Mouse (Mus musculus) neural tube, embryonic 12.5 days (tissue): ENCODE results near the gene Fndc8. TPM values are rescaled to one million over a fixed set of nuclear protein-coding genes. Genes with fewer than 3 reads are reported as not detected.

Experiments
- ATAC-seq: fragments of 200-750 bp; cut with Nextera tagmentation; 2 replicates; pipeline ENCODE4 v1.8.0; 2017; ENCODE audit warnings: low read depth, mild to moderate bottlenecking, moderate TSS enrichment, moderate library complexity; ENCODE audit not compliant: low FRiP score
- H3K27ac ChIP-seq: fragments of 300-500 bp; sonication (generic); 2 replicates; pipeline ENCODE4 v1.5.1; 2016
- H3K27me3 ChIP-seq: fragments of 300-500 bp; sonication (generic); replicated peaks from 2 replicates; pipeline ENCODE4 v1.6.1; 2016; ENCODE audit warnings: mild to moderate bottlenecking
- H3K36me3 ChIP-seq: fragments of 300-500 bp; sonication (generic); 2 replicates; pipeline ENCODE4 v1.6.1; 2016; ENCODE audit warnings: mild to moderate bottlenecking
- H3K4me1 ChIP-seq: fragments of 300-500 bp; sonication (generic); 2 replicates; pipeline ENCODE4 v1.6.1; 2016
- H3K4me2 ChIP-seq: fragments of 300-500 bp; sonication (generic); replicated peaks from 2 replicates; pipeline ENCODE4 v1.6.1; 2016; ENCODE audit warnings: mild to moderate bottlenecking
- H3K4me3 ChIP-seq: fragments of 300-500 bp; sonication (generic); 2 replicates; pipeline ENCODE4 v1.5.1; 2016
- H3K9ac ChIP-seq: fragments of 300-500 bp; sonication (generic); 2 replicates; pipeline ENCODE4 v1.6.1; 2016; ENCODE audit warnings: mild to moderate bottlenecking
- H3K9me3 ChIP-seq: fragments of 300-500 bp; sonication (generic); 2 replicates; pipeline ENCODE4 v1.6.1; 2016; ENCODE audit warnings: mild to moderate bottlenecking
- WGBS: fragments of 180-500 bp; shearing (Covaris S2); methylation state at CpG from one replicate; pipeline ENCODE4 v1.1.7; 2016; 5-methylcytosine and 5-hydroxymethylcytosine counted together
- polyA plus RNA-seq: library from polyadenylated mRNA; unstranded; fragments of >200 nt; fragmentation: Nextera tagmentation; extraction: Ambion mirVana; gene quantifications from 2 replicates; pipeline ENCODE4 v1.2.1, GENCODE M21; 2016

Gene Fndc8
- polyA plus RNA-seq, 1 experiment from 2014 or later: 0.39 TPM

GRCm38 (mm10) chr11:82870173-82871030, 21.5 kb upstream of the Fndc8 start:
- Histone ChIP-seq H3K36me3 (no peaks in the 10 kb centered on the region), H3K27ac (peak overlapping the region; percentile 46; the same call in 1 of the 2 replicates), H3K4me2 (peak overlapping the region; percentile 92), H3K4me3 (peak overlapping the region; percentile 76), H3K4me1 (peaks cover 5% of the 10 kb centered on the region; the same call in 1 of the 2 replicates), H3K9ac (peak overlapping the region; percentile 75), H3K27me3 (no peaks in the 10 kb centered on the region), H3K9me3 (no peaks in the 10 kb centered on the region)
- ATAC-seq: peak; percentile 48
- 5% methylated on average over 36 of the region's 36 CpGs for WGBS

GRCm38 (mm10) chr11:82871031-82871446, 20.9 kb upstream of the Fndc8 start, which contains the start of gene Rffl:
Gene Rffl, minus strand, starts transcription at chr11:82871210.
- peak within 1 kb of the TSS; percentile 92 for H3K4me2 ChIP-seq
- no peaks in the 10 kb centered on the region for H3K36me3 ChIP-seq
- peak within 1 kb of the TSS; percentile 75 for H3K9ac ChIP-seq
- H3K4me3 ChIP-seq: peak within 1 kb of the TSS; percentile 76
- under 1% methylated on average over 43 of the region's 43 CpGs for WGBS
- peaks cover 5% of the 10 kb centered on the region; the same call in 1 of the 2 replicates for H3K4me1 ChIP-seq
- H3K27me3 ChIP-seq: no peaks in the 10 kb centered on the region
- H3K9me3 ChIP-seq: no peaks in the 10 kb centered on the region
- ATAC-seq: peak; percentile 95
- H3K27ac ChIP-seq: peak within 1 kb of the TSS; percentile 46; the same call in 1 of the 2 replicates

GRCm38 (mm10) chr11:82874924-82875323, 17.0 kb upstream of the Fndc8 start:
- Histone ChIP-seq H3K4me2 (no peak overlapping the region), H3K9ac (no peak overlapping the region), H3K36me3 (peaks cover 6% of the 10 kb centered on the region; the same call in 1 of the 2 replicates)

GRCm38 (mm10) chr11:82875631-82876030, 16.3 kb upstream of the Fndc8 start:
- Histone ChIP-seq H3K4me2 (no peak overlapping the region), H3K4me3 (no peak overlapping the region), H3K36me3 (peaks cover 6% of the 10 kb centered on the region; the same call in 1 of the 2 replicates), H3K4me1 (peaks cover under 1% of the 10 kb centered on the region; the same call in 1 of the 2 replicates), H3K9ac (no peak overlapping the region), H3K27ac (no peak overlapping the region), H3K27me3 (no peaks in the 10 kb centered on the region), H3K9me3 (no peaks in the 10 kb centered on the region)
- no peak for ATAC-seq
- WGBS: 92% methylated on average over 5 of the region's 5 CpGs

More at GRCm38 (mm10) chr11:82874924-82875323, 17.0 kb upstream of the Fndc8 start:
- peaks cover 5% of the 10 kb centered on the region; the same call in 1 of the 2 replicates for H3K4me1 ChIP-seq
- 78% methylated on average over 5 of the region's 5 CpGs for WGBS
- H3K27ac ChIP-seq: no peak overlapping the region
- no peak for ATAC-seq
- H3K9me3 ChIP-seq: no peaks in the 10 kb centered on the region
- no peak overlapping the region for H3K4me3 ChIP-seq
- no peaks in the 10 kb centered on the region for H3K27me3 ChIP-seq

- Histone ChIP-seq H3K27ac (no peak overlapping the region), H3K9ac (no peak overlapping the region), H3K4me3 (no peak overlapping the region), H3K4me1 (no peaks in the 10 kb centered on the region), H3K4me2 (no peak overlapping the region), H3K27me3 (no peaks in the 10 kb centered on the region), H3K9me3 (no peaks in the 10 kb centered on the region), H3K36me3 (peaks cover 6% of the 10 kb centered on the region; the same call in 1 of the 2 replicates)
- WGBS: 68% methylated on average over 7 of the region's 7 CpGs
- no peak for ATAC-seq
These were observed 14.1 kb upstream of the Fndc8 start for GRCm38 (mm10) chr11:82877726-82878344.

- WGBS: 68% methylated on average over 8 of the region's 8 CpGs
- H3K36me3 ChIP-seq: peaks cover 6% of the 10 kb centered on the region; the same call in 1 of the 2 replicates
- H3K4me3 ChIP-seq: no peak overlapping the region
- no peaks in the 10 kb centered on the region for H3K9me3 ChIP-seq
- H3K4me2 ChIP-seq: no peak overlapping the region
- ATAC-seq: no peak
- no peak overlapping the region for H3K9ac ChIP-seq
- no peak overlapping the region for H3K27ac ChIP-seq
- H3K4me1 ChIP-seq: 0 out of 2 replicates have a peak, but pooled peaks cover under 1% of the 10 kb centered on the region
- no peaks in the 10 kb centered on the region for H3K27me3 ChIP-seq
These were observed 8.7 kb upstream of the Fndc8 start for GRCm38 (mm10) chr11:82883180-82883579.

- no peak overlapping the region for H3K4me2 ChIP-seq
- no peak for ATAC-seq
- no peak overlapping the region for H3K4me3 ChIP-seq
- no peak overlapping the region for H3K27ac ChIP-seq
- no peaks in the 10 kb centered on the region for H3K9me3 ChIP-seq
- no peak overlapping the region for H3K9ac ChIP-seq
- H3K27me3 ChIP-seq: no peaks in the 10 kb centered on the region
- no peaks in the 10 kb centered on the region for H3K36me3 ChIP-seq
- 86% methylated on average over 3 of the region's 3 CpGs for WGBS
- peaks cover 17% of the 10 kb centered on the region for H3K4me1 ChIP-seq
These were observed 5.4 kb upstream of the Fndc8 start for GRCm38 (mm10) chr11:82886559-82886958.

- H3K4me2 ChIP-seq: peak overlapping the region; percentile 83
- H3K36me3 ChIP-seq: no peaks in the 10 kb centered on the region
- ATAC-seq: no peak
- 0 out of 2 replicates have a peak overlapping the region, but pooled peaks have one; percentile 2 for H3K9ac ChIP-seq
- H3K27me3 ChIP-seq: no peaks in the 10 kb centered on the region
- no peaks in the 10 kb centered on the region for H3K9me3 ChIP-seq
- 58% methylated on average over 10 of the region's 10 CpGs for WGBS
- H3K27ac ChIP-seq: no peak overlapping the region
- H3K4me3 ChIP-seq: no peak overlapping the region
- peaks cover 17% of the 10 kb centered on the region for H3K4me1 ChIP-seq
These were observed 3.4 kb upstream of the Fndc8 start for GRCm38 (mm10) chr11:82888491-82888946.

- H3K4me2 ChIP-seq: peak overlapping the region; percentile 83
- 8% methylated on average over 31 of the region's 31 CpGs for WGBS
- no peaks in the 10 kb centered on the region for H3K27me3 ChIP-seq
- H3K36me3 ChIP-seq: no peaks in the 10 kb centered on the region
- peaks cover 17% of the 10 kb centered on the region for H3K4me1 ChIP-seq
- peak; percentile 57 for ATAC-seq
- H3K4me3 ChIP-seq: peak overlapping the region; percentile 59
- no peak overlapping the region for H3K27ac ChIP-seq
- peak overlapping the region; percentile 64 for H3K9ac ChIP-seq
- no peaks in the 10 kb centered on the region for H3K9me3 ChIP-seq
These were observed 2.2 kb upstream of the Fndc8 start for GRCm38 (mm10) chr11:82889524-82890341.

GRCm38 (mm10) chr11:82890342-82890762, 1.6 kb upstream of the Fndc8 start, which contains the start of gene Rad51d:
Gene Rad51d, minus strand, starts transcription at chr11:82890614.
- Histone ChIP-seq H3K4me2 (peak within 1 kb of the TSS; percentile 83), H3K9ac (peak within 1 kb of the TSS; percentile 64), H3K27me3 (no peaks in the 10 kb centered on the region), H3K9me3 (no peaks in the 10 kb centered on the region), H3K36me3 (no peaks in the 10 kb centered on the region), H3K27ac (no peak within 1 kb of the TSS), H3K4me3 (peak within 1 kb of the TSS; percentile 59), H3K4me1 (peaks cover 17% of the 10 kb centered on the region)
- 1% methylated on average over 26 of the region's 26 CpGs for WGBS
- peak; percentile 83 for ATAC-seq

- Histone ChIP-seq H3K4me3 (no peak overlapping the region), H3K4me1 (no peaks in the 10 kb centered on the region), H3K9me3 (no peaks in the 10 kb centered on the region), H3K27ac (no peak overlapping the region), H3K4me2 (no peak overlapping the region), H3K27me3 (no peaks in the 10 kb centered on the region), H3K36me3 (peaks cover 28% of the 10 kb centered on the region), H3K9ac (no peak overlapping the region)
- ATAC-seq: no peak
- WGBS: 86% methylated on average over 10 of the region's 10 CpGs
These were observed 5.6 kb downstream of the Fndc8 start for GRCm38 (mm10) chr11:82897478-82897877.
